Mouse (Mus musculus): ENCODE data around the gene Ceacam9.

DNA sequence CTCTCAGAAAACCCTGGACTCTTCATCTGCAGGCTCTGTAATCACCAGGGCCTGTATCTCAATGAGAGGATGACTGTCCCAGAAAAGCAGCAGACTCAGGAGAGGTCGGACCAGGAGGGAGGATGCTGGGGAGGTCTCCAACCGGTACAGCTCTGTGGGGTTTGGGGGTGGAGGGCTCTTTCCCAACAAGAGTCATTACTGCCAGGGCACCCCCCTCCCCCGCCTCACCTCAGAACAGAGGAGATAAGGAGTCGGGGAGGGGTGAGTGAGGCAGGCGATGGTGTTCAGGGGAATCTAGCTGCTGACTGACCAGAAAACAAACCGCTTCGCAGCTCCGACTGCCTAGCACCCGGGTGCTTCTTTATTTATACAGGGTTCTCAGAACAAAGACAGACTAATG lies 13.5 kb upstream of the Ceacam9 start:
- TF ChIP-seq CTCF (IDR thresholded peaks at IDR 0.05; ENCODE audit: low read depth) = no peak
- TF ChIP-seq EP300 (IDR thresholded peaks at IDR 0.05; ENCODE audit: low read depth) = no peak

All from liver, postnatal 0 days (tissue).